Mouse (Mus musculus) CD4-positive, CD25-positive, alpha-beta regulatory T cell, adult 4 months (primary cell): Measurements from ENCODE around the gene Sorl1. TPM values are rescaled to one million over a fixed set of nuclear protein-coding genes. Genes with fewer than 3 reads are reported as not detected.
"Not testable (repeated sequence)": the region's sequence is repeated elsewhere in the genome, so short reads cannot be mapped to it uniquely, and the experiment has no call there.

Source experiments
- ATAC-seq: one replicate; pipeline ENCODE4 v1.8.0; 2017
- polyA plus RNA-seq, 2 experiments: library from polyadenylated mRNA; unstranded; fragments of 100-300 nt; shearing (Covaris generic); gene quantifications; one replicate each; pipeline ENCODE4 v1.2.1; 2017

The Sorl1 gene
- polyA plus RNA-seq, 2 experiments from 2014 or later: 26.9 to 33.5 TPM

DNA sequence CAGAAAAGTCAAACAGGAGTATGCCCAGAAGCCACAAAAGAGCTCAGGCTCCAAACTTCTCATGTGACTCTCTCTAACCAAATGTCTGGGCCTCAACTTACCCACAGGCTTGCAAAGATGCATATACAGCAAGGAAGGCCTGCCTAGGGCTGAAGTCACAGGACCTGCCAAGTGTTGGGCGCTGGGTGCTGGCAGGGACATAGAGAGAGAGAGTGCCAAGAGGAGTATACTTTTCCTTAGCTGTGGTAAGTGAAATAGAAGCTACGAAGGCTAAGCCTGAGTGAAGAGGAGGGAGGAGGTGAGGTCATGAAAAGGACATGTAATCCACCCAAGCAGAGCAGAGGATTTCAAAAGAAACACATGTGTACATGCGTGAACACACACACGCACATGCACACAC lies 32.5 kb downstream of the Sorl1 start:
- ATAC-seq: no peak

DNA sequence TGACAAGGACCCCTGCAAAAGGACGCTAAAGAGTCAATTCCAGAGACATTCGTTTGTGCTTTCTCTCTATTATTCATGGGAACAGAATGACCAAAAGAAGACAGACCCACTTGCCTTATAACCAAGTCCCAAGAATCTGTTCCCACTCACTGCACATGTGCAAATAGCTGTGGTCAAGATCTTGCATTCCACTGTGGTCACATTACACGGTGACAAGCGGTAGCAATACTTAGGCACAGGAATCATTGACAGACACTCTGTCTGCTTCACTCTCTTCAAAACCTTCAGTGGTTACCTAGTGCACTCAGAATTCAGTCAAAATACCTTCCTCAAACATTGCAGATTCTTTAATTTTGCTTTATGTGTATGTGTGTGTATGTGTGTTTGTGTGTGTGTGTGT lies 36.2 kb downstream of the Sorl1 start:
- no peak for ATAC-seq

DNA sequence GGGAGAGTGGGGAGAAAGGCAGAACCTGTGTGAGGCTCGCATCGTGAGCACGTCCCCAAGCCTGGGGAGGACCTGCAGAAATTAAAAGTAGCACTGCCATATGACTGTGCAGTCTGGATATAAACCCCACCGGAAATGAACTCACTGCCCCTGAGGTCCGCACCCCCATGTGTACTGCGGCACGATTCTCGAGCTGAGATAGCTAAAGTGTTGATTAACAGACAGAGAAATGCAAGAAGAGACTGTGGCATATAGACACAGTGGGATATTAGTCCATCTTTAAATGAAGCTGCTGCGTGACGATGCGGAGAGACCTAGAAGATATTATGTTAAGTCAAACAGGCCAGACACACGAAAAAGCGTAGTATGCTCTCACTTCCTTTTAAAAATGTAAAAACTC lies 38.1 kb downstream of the Sorl1 start:
- ATAC-seq: no peak

GRCm38 (mm10) chr9:42083661-42084067 lies 40.4 kb downstream of the Sorl1 start:
- ATAC-seq: no peak

- no peak for ATAC-seq
Observed at GRCm38 (mm10) chr9:42081681-42082530, 42.2 kb downstream of the Sorl1 start.

DNA sequence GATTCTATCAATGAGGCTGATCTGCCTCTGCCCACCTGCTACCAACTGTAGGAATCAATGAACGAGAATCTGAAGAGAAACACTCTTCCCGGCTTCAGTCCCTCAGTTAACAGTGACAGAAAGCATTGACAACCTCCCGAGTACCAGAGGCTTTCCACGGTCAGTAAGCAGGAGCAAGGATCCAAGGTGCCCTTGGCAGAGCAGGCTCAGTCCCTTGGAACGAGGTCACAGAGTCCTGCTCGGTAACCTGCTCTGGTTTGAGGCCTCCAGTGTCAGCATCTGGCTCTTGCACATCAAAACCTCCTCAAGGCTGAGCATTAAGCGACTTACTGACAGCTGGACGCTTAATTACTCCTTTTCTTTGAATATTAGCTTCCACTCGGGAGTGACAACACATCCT lies 43.4 kb downstream of the Sorl1 start:
- no peak for ATAC-seq

- no peak for ATAC-seq
Observed at GRCm38 (mm10) chr9:42077112-42077845, 46.8 kb downstream of the Sorl1 start.

DNA sequence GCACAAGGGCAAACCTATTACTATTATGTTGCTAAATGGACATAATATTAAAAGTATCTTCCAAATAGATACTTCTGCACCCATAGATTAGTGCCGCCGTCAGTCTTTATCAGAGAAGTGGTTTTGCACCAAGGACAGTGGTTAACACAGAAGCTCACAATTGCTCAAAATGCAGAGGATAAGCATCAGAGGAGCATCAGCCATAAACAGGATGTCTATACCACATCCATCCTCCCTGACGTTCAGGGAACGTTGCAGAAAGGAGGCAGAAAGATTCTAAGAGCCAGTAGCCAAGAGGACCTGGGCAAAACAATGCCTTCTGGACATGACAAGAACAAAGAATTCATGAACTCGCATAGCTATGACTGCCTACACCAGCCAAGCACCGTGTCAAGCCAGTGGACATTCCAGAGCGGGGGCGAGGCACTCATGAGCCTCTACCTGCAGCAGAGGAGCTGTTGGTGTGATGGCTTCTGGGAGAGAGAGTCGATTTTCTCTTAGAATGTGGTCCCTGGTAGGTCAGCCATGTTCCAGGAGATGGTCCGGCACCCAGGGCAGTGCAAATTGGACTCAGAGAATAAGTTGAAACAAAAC lies 47.7 kb downstream of the Sorl1 start:
- no peak for ATAC-seq

- no peak for ATAC-seq
Observed at GRCm38 (mm10) chr9:42075241-42075640, 48.9 kb downstream of the Sorl1 start.

- ATAC-seq: no peak
Observed at GRCm38 (mm10) chr9:42072010-42072409, 52.1 kb downstream of the Sorl1 start.

DNA sequence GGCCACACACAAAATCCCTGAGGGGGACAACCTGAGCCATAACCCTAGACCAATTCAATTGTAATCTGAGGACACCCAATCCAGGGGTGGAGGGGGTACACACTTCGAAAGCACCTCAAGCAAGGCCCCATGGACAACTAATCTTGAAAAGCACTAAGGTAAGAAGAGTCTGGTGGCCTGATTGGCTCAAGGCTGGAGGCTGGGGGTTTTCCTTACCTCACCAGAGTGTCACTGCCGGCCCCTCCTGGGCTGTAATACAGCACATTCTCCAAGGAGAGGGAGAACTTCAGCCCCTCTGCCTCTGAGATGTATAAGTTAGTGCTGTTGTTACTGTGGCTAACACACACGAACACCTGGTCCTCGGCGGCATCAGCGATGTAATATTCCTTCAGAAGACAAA lies 53.2 kb downstream of the Sorl1 start:
- ATAC-seq: no peak

DNA sequence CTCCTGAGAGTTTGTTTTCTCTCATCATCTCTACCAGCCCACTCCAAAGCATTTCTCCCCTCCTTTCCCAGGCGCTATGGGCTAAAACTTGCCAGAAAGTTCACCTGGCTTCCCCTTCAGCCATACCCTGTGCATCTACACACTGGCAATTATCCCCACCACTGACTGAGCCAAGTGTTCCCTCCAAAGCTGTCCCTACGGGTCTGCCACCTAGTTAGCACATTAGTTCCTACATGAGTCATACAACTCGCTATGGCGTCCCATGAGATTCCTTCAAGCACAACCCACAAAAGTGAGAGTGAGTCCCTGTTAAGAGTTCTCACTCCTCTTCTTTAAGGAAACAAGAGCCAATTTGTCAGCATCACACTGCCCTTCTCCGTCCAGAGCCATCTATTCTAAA lies 54.6 kb downstream of the Sorl1 start:
- ATAC-seq: no peak

DNA sequence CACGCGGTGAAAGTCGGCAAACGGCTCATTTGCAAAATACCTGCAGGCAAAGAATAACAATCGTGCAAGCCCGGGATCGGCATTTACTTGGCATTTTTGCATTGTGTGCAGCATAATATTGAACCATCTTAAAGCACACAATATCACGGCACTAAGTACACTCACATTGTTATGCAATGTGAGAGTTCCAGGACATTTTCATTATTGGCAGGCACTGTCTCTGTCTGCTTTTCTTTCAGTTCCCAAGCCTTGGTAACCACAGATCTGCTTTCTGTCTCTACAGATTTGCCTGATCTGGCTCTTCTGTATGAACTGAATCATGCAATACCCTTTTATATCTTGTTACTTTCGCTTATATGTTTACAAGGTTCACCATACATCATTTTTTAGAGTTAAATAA lies 56.1 kb downstream of the Sorl1 start:
- ATAC-seq: no peak

- ATAC-seq: no peak
Observed at GRCm38 (mm10) chr9:42065756-42066155, 58.3 kb downstream of the Sorl1 start.

DNA sequence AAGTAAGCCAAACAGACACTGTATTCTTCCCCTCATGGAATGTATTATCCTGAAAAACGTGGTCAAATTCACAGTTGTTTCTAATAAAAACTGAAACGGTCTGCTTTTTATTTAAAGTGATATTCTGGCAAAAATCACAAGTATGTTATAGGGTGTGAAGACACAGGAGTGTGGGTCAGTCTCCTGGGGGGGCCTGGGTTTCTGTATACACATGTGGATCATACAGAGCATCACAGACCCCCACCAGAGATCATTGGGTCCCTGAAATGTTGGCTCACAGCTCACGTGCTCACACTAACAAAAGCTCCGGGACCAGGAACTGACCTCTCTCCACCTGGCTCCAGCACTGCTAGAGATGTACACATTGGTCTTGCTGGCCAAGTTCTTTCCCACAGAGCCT lies 60.7 kb downstream of the Sorl1 start:
- ATAC-seq: no peak

- ATAC-seq: no peak
Observed at GRCm38 (mm10) chr9:42062269-42062668, 61.8 kb downstream of the Sorl1 start.

DNA sequence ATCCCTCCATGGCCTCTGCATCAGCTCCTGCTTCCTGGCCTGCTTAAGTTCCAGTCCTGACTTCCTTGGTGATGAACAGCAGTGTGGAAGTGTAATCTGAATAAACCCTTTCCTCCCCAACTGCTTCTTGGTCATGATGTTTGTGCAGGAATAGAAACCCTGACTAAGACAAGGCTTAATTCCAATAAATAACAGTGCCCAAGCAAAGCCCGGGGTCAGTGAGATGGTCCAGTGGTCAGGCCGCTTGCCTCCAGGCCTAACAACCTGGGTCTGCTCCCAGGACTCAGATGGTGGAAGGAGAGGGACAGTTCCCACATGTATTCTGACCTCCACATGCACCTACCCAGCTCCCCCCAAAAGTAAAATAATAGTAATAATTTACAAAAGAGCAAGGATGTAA lies 65.1 kb downstream of the Sorl1 start:
- ATAC-seq: not testable (repeated sequence)

- ATAC-seq: no peak
Observed at GRCm38 (mm10) chr9:42056591-42056990, 67.5 kb downstream of the Sorl1 start.

DNA sequence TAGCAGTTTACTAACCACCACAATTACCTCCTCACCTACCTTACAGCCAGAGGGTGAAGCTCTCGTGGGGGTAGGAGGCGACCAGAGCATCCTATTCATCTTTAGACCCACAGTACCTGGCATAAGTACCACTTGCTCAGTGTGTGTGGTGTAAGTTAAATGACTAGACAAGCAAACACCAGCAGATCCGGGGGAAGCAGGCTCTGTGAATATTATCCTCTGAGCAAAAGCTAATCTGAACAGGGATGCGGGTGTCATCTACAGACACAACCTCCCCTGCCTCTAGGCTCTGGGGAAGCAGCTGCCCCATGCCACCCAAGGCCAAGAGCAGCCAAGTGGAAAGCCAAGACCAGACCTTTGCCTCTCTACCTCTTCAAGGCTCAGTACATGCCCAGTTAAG lies 68.7 kb downstream of the Sorl1 start:
- no peak for ATAC-seq

DNA sequence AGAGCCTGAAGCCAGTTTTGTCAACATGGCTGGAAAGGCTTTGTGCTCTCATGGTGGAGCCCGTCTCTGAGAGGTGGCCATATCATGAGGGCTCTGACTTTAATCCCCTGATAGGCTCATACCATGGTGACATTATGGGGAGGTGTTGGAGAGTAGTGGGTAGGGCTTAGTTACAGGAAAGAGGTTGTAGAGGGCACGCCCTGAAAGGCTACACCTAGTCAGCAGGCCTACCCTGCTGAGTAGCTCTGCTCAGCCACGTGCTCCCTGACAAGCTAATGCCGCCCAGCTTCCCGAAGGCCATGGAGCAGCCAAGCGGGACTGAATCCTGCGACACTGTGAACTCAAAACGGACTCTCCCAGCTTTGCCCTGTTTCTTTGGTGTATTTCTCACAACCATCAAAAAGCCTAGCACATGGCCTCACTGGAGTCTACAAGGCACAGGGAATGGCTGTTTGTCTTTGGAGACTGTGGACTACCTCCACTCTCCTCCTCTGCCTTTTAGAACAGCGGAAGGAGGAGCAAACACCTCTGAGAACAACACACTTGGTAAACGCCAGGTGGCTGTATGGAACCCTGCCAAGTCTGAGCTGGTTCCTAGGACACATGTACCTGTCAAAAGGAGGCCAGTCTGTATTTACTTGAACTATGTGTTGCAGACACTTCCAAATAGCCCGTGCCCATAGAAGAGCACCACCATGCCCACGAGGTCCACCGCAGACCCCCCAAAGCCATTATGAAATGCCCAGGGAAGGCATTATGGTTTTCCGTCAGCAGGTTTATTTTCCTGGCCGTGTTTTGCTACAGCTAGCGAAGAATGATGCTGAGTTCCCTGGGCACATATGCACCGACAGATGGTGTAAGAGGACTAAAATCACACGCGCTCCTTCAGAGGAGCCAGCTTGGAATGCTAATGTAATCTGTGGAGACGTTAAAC lies 69.5 kb downstream of the Sorl1 start:
- ATAC-seq: no peak

DNA sequence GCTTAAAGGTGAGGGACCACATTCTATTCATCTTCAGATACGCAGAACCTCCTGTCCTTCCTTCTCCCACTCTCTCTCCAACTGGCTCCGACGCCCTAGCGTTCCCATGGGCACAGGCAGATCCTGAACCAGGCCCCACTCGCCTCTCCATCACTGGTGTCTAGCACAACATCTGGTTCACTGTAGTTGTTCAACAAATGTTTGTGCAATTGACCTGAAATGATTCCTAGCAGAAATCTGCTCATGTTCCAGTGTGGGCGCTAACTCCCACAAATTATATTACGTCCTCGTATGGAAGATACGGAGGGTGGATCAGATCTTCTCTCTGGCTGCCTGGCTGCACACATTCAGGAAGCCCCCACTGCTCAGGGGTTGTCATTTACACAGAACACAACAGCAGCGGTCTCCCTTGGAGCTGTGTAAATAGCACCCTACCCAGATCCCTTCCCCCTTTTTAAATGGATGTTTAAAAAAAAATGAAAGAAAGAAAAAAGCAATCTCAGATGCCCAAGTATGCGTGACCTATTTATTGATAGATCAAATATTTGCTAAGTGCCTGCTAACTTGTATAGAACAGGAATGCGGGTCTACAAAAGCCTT lies 70.4 kb downstream of the Sorl1 start:
- ATAC-seq: no peak

GRCm38 (mm10) chr9:42052713-42053356 lies 71.3 kb downstream of the Sorl1 start:
- no peak for ATAC-seq
